Mouse (Mus musculus): ENCODE data around the gene Hsp90ab1. TPM values are rescaled to one million over a fixed set of nuclear protein-coding genes. Genes with fewer than 3 reads are reported as not detected.

Gene Hsp90ab1
- polyA plus RNA-seq, 1 experiment: 924 TPM

- WGBS: 54% methylated on average over 4 of the region's 4 CpGs
- Histone ChIP-seq H3K27ac (ENCODE audit: insufficient read depth, low read length) (no peak overlapping the region), H3K4me1 (ENCODE audit: control insufficient read depth, insufficient read depth, low read length) (peaks cover 16% of the 10 kb centered on the region), H3K4me3 (replicated peaks; ENCODE audit: insufficient read depth, low read depth, low read length) (no peak overlapping the region), H3K27me3 (ENCODE audit: control insufficient read depth, insufficient read depth, low read length) (no peaks in the 10 kb centered on the region)
- no peak for DNase-seq
- TF ChIP-seq CTCF (IDR thresholded peaks at IDR 0.05; ENCODE audit: borderline replicate concordance, insufficient read depth, low read depth, low read length) (no peak), POLR2A (IDR thresholded peaks at IDR 0.05; ENCODE audit: borderline replicate concordance, insufficient read depth, low read length) (no peak)
Measured at GRCm38 (mm10) chr17:45538394-45538793, 34.7 kb downstream of the Hsp90ab1 start.

GRCm38 (mm10) chr17:45536264-45536663, 36.8 kb downstream of the Hsp90ab1 start:
- Histone ChIP-seq H3K4me3 (replicated peaks; ENCODE audit: insufficient read depth, low read depth, low read length) (no peak overlapping the region), H3K27ac (ENCODE audit: insufficient read depth, low read length) (no peak overlapping the region), H3K4me1 (ENCODE audit: control insufficient read depth, insufficient read depth, low read length) (peaks cover 12% of the 10 kb centered on the region; the same call in 1 of the 2 replicates), H3K27me3 (ENCODE audit: control insufficient read depth, insufficient read depth, low read length) (no peaks in the 10 kb centered on the region)
- no peak for DNase-seq
- TF ChIP-seq POLR2A (IDR thresholded peaks at IDR 0.05; ENCODE audit: borderline replicate concordance, insufficient read depth, low read length) (no peak), CTCF (IDR thresholded peaks at IDR 0.05; ENCODE audit: borderline replicate concordance, insufficient read depth, low read depth, low read length) (no peak)
- WGBS: 48% methylated on average over 5 of the region's 5 CpGs

GRCm38 (mm10) chr17:45532896-45533295, 40.2 kb downstream of the Hsp90ab1 start:
- H3K4me3 ChIP-seq (replicated peaks; ENCODE audit: insufficient read depth, low read depth, low read length): no peak overlapping the region
- WGBS: 51% methylated on average over 15 of the region's 15 CpGs
- no peak for DNase-seq
- peaks cover 23% of the 10 kb centered on the region for H3K4me1 ChIP-seq (ENCODE audit: control insufficient read depth, insufficient read depth, low read length)
- no peak overlapping the region for H3K27ac ChIP-seq (ENCODE audit: insufficient read depth, low read length)
- no peak for TF ChIP-seq POLR2A (IDR thresholded peaks at IDR 0.05; ENCODE audit: borderline replicate concordance, insufficient read depth, low read length)
- TF ChIP-seq CTCF (IDR thresholded peaks at IDR 0.05; ENCODE audit: borderline replicate concordance, insufficient read depth, low read depth, low read length): no peak
- H3K27me3 ChIP-seq (ENCODE audit: control insufficient read depth, insufficient read depth, low read length): no peaks in the 10 kb centered on the region

GRCm38 (mm10) chr17:45530346-45530782, 42.7 kb downstream of the Hsp90ab1 start:
- peaks cover 41% of the 10 kb centered on the region for H3K4me1 ChIP-seq (ENCODE audit: control insufficient read depth, insufficient read depth, low read length)
- 6% methylated on average over 13 of the region's 13 CpGs for WGBS
- no peaks in the 10 kb centered on the region for H3K27me3 ChIP-seq (ENCODE audit: control insufficient read depth, insufficient read depth, low read length)
- no peak overlapping the region for H3K4me3 ChIP-seq (replicated peaks; ENCODE audit: insufficient read depth, low read depth, low read length)
- H3K27ac ChIP-seq (ENCODE audit: insufficient read depth, low read length): peak overlapping the region; percentile 91
- TF ChIP-seq CTCF (IDR thresholded peaks at IDR 0.05; ENCODE audit: borderline replicate concordance, insufficient read depth, low read depth, low read length) (0 out of 2 replicates have a peak, but pooled peaks have one; percentile 31), POLR2A (IDR thresholded peaks at IDR 0.05; ENCODE audit: borderline replicate concordance, insufficient read depth, low read length) (peak; percentile 20; the same call in 1 of the 2 replicates)
- DNase-seq: peak; percentile 93 to 94

GRCm38 (mm10) chr17:45526571-45526970, 46.5 kb downstream of the Hsp90ab1 start:
- no peak overlapping the region for H3K4me3 ChIP-seq (replicated peaks; ENCODE audit: insufficient read depth, low read depth, low read length)
- peaks cover 55% of the 10 kb centered on the region for H3K4me1 ChIP-seq (ENCODE audit: control insufficient read depth, insufficient read depth, low read length)
- H3K27me3 ChIP-seq (ENCODE audit: control insufficient read depth, insufficient read depth, low read length): no peaks in the 10 kb centered on the region
- peak in 1 of 2 experiments; percentile 71 for DNase-seq
- TF ChIP-seq CTCF (IDR thresholded peaks at IDR 0.05; ENCODE audit: borderline replicate concordance, insufficient read depth, low read depth, low read length) (no peak), POLR2A (IDR thresholded peaks at IDR 0.05; ENCODE audit: borderline replicate concordance, insufficient read depth, low read length) (no peak)
- no peak overlapping the region for H3K27ac ChIP-seq (ENCODE audit: insufficient read depth, low read length)
- 15% methylated on average over 5 of the region's 5 CpGs for WGBS

GRCm38 (mm10) chr17:45524961-45525360, 48.1 kb downstream of the Hsp90ab1 start:
- DNase-seq: peak in 1 of 2 experiments; percentile 36
- Histone ChIP-seq H3K4me3 (replicated peaks; ENCODE audit: insufficient read depth, low read depth, low read length) (no peak overlapping the region), H3K27ac (ENCODE audit: insufficient read depth, low read length) (no peak overlapping the region), H3K27me3 (ENCODE audit: control insufficient read depth, insufficient read depth, low read length) (no peaks in the 10 kb centered on the region), H3K4me1 (ENCODE audit: control insufficient read depth, insufficient read depth, low read length) (peaks cover 51% of the 10 kb centered on the region)
- WGBS: 16% methylated on average over 4 of the region's 4 CpGs
- no peak for TF ChIP-seq CTCF (IDR thresholded peaks at IDR 0.05; ENCODE audit: borderline replicate concordance, insufficient read depth, low read depth, low read length)
- no peak for TF ChIP-seq POLR2A (IDR thresholded peaks at IDR 0.05; ENCODE audit: borderline replicate concordance, insufficient read depth, low read length)

GRCm38 (mm10) chr17:45523263-45523662, 49.8 kb downstream of the Hsp90ab1 start, which contains the start of gene Tcte1:
Gene Tcte1, plus strand, starts transcription at chr17:45523434.
- H3K4me3 ChIP-seq (replicated peaks; ENCODE audit: insufficient read depth, low read depth, low read length): no peak within 1 kb of the TSS
- peaks cover 59% of the 10 kb centered on the region for H3K4me1 ChIP-seq (ENCODE audit: control insufficient read depth, insufficient read depth, low read length)
- no peaks in the 10 kb centered on the region for H3K27me3 ChIP-seq (ENCODE audit: control insufficient read depth, insufficient read depth, low read length)
- peak in 1 of 2 experiments; percentile 16 for DNase-seq
- 0 out of 2 replicates have a peak within 1 kb of the TSS, but pooled peaks have one; percentile 10 for H3K27ac ChIP-seq (ENCODE audit: insufficient read depth, low read length)
- TF ChIP-seq POLR2A (IDR thresholded peaks at IDR 0.05; ENCODE audit: borderline replicate concordance, insufficient read depth, low read length): no peak
- TF ChIP-seq CTCF (IDR thresholded peaks at IDR 0.05; ENCODE audit: borderline replicate concordance, insufficient read depth, low read depth, low read length): no peak
- 39% methylated on average over 21 of the region's 21 CpGs for WGBS

- TF ChIP-seq POLR2A (IDR thresholded peaks at IDR 0.05; ENCODE audit: borderline replicate concordance, insufficient read depth, low read length) (no peak), CTCF (IDR thresholded peaks at IDR 0.05; ENCODE audit: borderline replicate concordance, insufficient read depth, low read depth, low read length) (no peak)
- no peak overlapping the region for H3K4me3 ChIP-seq (replicated peaks; ENCODE audit: insufficient read depth, low read depth, low read length)
- DNase-seq: no peak
- H3K27ac ChIP-seq (ENCODE audit: insufficient read depth, low read length): peak overlapping the region; percentile 84
- 58% methylated on average over 11 of the region's 11 CpGs for WGBS
- peaks cover 63% of the 10 kb centered on the region for H3K4me1 ChIP-seq (ENCODE audit: control insufficient read depth, insufficient read depth, low read length)
- H3K27me3 ChIP-seq (ENCODE audit: control insufficient read depth, insufficient read depth, low read length): no peaks in the 10 kb centered on the region
Measured at GRCm38 (mm10) chr17:45520136-45520535, 52.9 kb downstream of the Hsp90ab1 start.

All from cerebellum, adult 2 months (tissue).